Mouse (Mus musculus): ENCODE results near the gene Hist1h2ag.

Hist1h2ag gene

DNA sequence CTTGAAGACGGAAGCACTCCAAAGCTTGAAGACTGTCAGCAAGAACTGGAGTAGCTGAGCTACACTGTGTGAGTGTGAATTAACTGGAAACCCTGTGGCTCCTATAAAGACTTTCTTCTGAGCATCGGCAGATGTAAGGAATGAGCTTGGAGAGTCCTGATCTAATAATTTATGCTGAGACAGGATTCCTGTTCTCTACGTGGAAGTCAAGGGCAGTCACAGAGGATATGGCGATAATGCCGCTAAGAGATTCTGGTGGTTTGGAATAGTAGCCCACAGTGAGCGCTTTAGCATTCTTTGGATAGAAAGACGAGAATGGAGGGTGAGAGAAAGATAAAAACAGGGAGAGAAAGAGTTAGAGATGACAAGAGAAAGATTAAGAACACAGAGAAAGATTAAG is 34.9 kb downstream of the Hist1h2ag start:
- DNase-seq, result no peak

DNA sequence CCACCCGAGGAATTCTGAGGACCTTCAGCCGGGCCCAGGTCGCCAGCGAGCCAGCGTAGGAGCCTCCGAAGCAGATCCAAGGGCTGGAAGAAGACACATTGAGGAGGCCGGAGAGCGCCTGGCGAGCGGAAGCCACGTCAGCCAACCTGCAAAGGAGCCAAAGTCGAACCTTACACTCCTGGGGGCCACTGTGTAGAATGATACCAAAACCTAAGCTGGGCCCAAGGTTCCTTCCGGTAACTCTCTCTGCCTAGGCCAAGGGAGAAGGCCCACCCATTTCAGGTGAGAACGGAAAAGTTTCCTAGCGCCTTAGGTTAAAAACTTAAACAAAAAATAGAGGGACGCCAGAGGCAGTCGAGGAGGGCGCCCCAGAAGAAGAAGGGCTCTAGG is 35.6 kb downstream of the Hist1h2ag start:
- no peak for DNase-seq

DNA sequence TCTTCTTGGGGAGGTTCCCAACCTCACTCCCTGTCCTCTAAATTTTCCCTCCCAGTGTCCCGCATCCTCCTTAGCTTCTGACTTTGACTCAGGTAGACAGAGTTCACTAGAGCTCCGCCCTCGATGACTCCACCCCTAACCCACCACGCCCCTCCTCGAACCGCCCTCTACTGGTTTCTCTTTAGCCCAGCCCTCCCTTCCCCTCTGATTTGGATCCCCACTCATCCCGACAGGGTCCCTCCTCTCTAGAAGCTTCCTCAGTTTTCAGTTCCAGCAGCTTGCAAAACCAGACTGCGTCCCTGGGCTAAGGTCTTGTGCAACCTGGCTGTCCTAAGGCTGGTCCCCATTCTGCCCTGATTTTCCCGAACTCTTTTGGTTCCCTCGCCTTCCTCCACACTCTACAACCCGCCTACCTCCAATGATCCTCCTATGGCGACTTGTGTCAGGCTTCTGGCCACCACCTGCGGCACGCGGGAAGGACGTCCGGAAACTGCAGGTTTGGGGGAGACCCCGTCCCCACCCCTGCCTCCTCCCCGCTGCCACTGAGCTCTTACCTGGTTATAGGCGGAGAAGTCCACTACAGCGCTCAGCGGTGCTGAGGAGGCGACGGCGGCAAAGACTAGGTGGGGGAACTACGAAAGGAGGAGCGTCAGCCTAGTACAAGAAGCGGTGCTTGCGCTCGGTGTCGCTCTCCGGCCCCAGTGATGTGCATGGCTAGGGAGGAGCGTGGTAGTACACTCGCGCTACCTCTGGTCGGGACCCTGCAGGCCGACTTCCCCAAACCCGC is 36.2 kb downstream of the Hist1h2ag start:
- DNase-seq, result peak; percentile 60 to 76

DNA sequence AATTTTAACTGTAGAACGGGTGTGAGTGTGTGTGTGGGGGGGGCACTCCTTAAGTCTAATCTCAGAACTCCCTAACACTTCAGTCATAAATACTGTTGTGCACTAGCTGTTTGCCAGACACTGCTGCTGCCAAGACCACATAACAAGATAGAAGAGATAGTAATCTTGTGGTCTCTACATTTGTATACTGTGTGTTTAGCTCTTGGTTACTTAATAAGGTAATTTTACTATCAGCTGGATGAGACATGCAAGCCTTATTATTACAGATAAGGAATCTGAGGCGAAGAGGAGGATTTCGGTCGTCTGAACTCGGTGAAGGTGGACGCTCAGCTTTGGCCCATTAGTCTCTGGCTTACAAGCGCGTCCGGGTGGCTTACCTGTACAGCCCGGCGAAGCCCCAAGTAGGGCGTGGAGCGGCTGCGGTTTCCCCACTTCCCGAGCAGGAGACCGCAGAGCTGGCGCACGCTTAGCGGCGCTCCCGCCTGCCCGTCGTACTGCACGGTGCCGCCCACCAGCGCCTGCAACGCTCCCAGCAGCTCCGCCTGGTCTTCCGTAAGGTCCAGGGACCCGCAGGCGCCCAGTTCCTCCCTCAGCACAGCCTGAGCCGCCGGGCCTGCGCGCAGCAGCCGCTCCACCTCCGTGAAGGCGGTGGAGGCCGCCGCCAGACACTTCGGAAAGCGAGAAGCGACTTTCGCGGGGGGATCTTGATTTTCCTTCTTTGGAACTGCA is 37.0 kb downstream of the Hist1h2ag start:
- DNase-seq, result peak; percentile 46 to 61

DNA sequence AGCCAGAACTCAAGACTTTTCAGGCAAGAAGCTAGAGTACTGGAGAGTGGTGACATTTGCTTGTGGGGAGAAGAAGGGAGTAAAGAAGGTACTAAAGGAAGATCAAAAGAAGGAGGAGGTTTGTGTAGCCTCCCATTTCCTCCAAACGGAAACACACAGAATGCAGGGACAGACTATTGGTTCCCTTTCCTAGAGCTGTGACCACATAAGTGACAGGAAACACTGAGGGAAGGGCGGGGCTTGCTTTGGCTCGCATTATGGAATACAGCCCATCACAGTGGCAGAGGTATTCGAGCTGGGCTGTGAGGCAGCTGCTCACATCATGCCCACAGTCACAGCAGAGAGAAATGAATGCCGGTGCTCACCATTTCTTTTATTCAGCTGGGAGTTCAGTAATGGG is 40.9 kb downstream of the Hist1h2ag start:
- DNase-seq, result no peak

DNA sequence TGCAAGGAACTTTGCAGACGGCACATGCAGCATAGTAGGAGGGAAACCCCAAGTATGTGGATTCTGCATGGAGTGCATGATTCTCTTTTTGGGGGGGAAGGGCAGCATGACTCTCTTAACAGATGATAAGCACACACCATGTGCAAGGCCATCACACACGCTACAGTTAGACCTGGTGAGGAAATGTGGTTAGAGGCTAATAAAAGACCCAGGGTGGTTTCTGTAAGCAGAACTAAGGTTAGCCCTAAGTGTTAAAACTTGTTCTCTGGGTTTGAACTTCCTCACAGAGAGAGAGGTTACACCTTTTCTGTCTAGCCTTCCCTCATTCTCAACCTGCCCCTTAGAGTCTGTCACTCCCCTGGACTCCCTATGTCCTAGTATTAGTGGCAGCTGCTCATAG is 41.4 kb downstream of the Hist1h2ag start:
- DNase-seq, result no peak

DNA sequence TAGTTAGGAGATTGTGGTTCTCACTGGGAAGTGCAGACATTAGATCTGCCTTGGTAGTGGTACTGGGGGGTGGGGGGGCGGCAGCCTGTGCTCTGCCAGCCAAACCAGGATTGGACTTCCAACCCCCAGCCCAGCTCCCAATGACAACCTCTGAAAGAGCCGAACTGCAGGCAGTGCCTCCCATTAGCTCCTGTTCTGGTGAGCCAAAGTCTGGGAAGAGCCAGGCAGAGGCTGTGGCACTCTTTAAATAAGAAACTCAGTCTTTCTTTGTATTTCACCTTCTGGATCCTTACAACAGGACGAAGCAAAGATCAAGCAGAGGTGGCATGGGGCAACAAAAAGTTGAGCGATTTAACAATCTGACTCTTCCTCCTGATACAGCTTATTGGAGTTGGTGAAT is 43.6 kb downstream of the Hist1h2ag start:
- no peak for DNase-seq

DNA sequence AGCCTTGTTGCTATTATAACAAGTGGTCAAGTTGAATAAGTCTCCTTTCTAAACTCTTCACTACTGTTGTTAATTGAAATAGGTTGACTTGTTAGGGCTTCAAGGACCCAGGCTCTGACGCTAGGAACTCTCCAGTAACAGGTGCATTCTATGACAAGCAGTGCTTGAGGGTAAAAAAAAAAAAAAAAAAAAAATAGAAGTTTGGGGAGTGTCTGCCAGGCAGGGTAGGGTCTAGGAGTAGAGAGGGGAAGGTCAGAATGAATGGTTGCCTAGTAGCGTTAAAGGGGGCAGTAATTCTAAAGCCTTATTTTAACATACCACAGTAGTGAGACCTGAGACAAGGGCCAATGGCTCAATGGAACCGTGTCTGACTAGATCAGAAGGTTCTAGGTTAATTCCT is 44.3 kb downstream of the Hist1h2ag start:
- DNase-seq, result no peak

DNA sequence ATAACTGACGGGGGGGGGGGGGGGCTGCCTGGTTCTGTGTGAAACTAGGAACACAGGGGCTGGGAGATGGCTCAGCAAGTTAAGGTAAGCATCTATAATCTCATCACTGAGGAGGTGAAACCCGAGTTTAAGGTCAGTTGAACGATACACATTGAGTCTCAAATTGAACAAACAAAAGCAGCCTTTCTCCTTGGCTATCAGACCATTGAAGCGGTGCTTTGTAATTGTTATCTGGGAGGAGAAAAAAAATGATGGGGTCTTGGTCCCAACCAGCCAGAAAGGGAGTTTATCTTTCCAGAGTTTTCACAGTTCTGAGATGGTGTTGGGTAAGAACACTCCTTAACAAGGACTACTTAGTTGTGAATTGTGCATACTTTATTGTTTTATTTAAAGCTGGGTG is 44.9 kb downstream of the Hist1h2ag start:
- DNase-seq, result no peak

DNA sequence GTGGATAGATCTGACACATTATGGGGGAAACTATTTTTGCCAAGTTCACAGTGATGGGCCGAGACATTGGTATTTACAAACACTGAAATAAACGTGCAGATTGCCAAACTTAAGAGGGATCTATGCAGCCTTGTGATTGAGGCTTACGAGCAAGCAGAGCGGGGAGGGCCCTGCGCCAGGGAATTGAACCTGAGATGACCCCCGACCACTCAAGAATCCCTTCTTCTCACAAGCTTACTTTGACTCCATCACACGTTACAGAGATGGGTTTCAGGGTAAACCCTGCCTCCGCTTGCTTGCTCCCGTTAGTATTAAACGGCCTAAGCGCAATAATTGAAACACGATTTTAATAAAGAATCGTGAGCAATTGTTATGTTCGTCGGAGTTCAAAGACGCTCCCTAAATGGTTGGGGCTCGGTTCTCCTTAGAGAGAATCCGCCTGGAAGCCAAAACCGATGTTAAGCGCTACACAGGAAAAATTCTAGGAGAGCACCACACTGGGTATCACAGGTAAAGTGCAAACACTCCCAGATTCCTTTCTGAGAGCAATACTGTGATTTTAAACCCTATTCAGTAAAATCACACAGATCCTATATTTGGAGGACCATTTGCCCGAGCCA is 45.4 kb downstream of the Hist1h2ag start:
- no peak for DNase-seq

DNA sequence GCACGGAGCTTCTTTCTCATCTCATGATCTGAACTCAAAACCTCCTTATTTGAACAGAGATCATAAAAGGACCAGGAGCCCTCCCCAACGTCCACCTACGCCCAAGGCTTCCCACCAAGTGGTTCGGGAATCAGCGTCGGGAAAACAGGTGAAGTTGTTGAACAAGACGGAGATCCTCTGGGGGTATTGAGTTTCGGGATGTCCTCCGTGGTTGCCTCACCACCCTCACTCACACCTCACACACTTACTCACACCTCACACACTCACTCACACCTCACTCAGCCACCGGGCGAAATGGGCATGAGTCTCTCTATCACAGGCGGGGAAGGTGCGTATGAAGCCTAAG is 45.9 kb downstream of the Hist1h2ag start:
- no peak for DNase-seq

DNA sequence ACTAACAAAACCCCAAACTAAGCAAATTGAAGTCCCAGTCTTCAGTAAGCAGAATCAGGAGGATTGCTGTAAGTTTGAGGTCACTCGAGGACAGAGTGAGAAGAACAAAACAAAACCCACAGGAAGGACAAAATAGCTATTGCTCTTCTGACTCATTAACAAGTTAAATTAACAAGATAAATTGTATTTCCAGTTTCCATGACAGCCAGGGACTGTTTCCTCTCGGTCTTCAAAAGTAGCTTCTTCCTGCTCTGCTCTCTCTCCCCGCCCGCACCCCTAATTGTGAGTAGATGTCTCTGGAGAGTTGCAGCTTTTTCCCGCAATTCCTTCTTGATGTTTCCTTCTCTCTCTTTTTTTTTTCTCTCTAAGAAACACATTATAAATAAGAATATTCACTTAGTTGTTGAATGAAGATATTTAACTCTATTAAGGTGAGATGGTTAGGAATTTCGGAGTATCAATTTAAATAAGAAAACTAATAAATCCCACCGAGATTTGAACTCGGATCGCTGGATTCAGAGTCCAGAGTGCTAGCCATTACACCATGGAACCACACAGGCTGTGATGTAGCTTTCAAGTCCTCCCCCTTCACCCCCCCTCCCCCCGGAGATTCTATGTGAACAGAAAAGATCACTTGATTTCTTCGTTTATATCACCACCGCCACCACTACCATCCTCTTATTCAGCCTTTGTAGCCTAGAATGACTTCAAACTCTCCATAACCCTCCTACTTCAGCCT is 46.5 kb downstream of the Hist1h2ag start:
- DNase-seq, result no peak

DNA sequence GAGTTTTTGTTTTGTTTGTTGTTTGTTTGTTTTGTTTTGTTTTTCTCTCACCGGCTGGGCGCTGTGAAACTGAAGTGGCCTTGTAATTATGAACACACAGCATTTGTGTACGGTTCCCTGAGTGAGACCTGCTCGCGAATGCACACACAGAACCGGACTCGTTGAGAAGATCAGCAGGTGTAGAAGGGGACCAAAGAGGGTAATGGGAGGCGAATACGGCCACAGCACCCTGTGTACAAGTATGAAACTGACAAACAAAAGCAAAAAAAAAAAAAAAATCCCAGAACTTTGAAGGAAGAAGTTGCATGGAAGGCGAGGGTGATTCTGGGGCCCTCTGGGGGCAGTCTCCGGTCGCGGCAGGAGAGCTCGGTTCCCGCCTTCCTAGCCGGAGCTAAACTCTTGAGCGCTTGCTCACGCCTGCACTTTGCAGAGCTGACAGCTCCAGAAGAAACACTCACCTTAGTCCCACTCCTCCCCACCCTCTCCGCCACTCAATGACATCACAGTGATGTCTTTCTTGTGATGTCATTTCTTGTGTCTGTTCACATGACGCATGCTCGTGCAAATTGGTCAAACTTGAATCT is 47.3 kb downstream of the Hist1h2ag start:
- peak in 1 of 2 experiments; percentile 43 for DNase-seq

DNA sequence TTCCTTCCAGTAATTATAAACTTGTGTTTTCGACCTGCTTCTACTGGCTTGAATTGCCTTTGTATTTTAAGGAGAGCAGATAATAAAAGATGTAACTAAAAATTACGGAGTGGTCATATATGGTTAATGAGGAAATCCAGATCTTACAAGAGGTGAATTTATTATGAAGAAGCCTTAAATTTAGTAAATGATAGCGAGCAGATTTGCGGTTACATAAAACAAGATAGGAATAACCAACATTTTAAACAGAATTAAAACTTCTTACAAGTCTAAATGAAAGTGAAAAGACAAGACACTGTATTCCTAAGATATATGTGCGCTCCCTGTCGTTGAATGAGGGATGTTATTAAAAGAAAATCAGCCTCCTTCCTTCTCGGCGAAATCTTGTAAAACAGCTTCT is 47.8 kb downstream of the Hist1h2ag start:
- DNase-seq, result no peak

DNA sequence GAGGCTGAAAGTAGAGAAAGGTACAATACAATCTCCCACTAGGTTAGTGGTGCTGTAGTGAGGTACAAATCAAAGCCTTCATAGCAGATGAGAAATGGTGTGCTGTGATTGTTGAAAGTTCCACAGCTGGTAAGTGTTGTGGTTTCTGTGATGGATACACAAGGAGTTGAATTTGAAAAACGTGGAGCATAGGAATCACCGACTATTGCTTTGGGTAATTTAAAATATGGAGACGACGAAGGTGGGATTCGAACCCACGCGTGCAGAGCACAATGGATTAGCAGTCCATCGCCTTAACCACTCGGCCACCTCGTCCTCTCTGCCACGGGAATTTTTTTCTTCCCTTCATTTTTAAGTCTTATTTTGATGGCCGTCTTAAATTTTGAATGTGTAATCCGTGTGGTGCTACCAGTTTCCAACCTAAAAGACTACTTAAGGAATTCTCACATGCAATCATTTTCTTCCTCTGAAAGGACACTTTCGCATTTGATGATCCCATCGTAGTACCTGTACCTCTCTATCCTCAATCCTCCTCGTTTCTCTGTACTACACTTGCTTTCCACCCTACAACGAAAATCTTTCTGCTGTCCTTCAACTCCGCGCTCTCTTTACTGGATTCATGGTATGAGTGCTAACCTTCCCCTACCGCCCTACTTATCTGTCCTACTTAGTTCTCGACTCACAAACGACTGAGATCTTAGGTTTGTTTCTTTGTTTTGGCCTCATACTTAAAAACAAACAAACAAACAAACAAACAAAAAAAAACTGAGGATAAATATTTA is 48.6 kb downstream of the Hist1h2ag start:
- DNase-seq, result peak in 1 of 2 experiments; percentile 32

DNA sequence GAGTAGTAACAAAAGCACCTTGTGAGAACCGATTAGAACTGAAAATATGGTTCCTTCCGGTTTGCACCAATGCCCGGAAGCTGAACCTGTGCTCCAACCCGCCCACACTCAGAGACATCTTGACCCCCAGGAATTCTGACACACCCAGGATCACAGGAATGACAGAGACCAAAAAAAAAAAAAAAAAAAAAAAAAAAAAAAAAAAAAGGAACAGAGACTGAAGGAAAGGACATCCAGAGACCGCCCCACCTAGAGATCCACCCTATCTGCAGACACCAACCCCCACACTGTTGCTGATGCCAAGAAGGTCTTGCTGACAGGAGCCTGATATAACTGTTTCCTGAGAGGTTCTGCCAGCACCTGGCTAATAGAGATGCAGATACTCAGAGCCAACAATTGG is 50.2 kb downstream of the Hist1h2ag start:
- DNase-seq, result no peak
